Mouse (Mus musculus) urinary bladder, postnatal 4 days (tissue): ENCODE data around the gene Trip12.

ENCODE experiments used
- DNase-seq, 2 experiments: peaks; one replicate each; pipeline ENCODE4 v3.0.0; 2021 to 2022; ENCODE audit warnings: low spot score in 2 of 2

Trip12 gene

GRCm38 (mm10) chr1:84840018-84840664, at the start of gene Trip12:
Trip12 (minus strand) TSS chr1:84840516.
- no peak for DNase-seq

DNA sequence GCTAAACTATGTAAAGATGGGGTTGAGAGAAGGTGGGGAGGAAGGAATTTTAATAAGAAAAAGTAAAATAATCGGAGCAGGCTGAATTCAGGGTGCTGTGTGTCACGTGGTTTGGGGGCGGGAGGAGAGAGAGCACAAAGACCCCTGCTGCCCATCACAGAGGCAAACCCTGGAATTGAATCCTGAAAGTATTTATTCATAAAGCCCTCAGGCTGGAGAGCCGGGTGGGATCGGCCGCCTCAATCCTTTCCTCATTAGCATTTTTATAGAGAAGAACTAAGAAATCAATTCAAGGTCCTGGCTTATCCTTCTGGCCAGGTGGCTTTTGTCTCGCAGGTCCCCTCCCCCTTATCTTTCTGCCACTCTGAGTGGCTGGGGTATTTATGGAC, 49.7 kb upstream of the Trip12 start:
- DNase-seq, result no peak

DNA sequence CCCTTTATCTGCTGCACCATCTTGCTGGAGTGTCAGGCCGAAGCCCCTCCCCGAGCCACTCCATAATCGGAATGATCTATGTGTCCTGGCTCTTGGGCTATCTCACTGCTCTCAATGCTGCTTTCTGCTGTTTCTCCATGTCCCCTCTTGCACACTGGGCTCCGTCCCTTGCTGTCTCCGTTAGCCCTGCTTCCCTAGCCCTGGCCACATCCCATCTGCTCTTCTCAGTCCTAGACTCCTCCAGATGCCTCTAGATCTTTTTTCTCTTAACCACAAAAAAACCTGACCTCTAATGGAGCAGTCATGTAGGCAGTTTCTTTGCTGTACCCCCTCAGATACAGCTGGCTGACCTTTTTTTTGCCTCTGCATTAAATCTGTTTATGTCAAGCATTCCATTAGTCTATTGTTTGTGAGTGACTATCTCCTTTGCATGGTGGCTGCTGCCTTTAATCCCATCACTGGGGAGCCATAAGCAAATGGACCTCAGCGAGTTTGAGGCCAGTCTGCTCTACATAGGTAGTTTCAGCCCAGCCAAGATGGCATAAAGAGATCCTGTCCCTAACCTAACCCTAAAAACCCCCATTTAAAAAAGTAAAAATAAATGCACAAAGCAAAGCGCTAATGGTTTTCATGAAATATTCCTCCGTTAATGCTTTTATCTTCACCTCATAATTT, 49.2 kb upstream of the Trip12 start:
- no peak for DNase-seq

- DNase-seq, result no peak
Measured at GRCm38 (mm10) chr1:84885921-84886320, 45.6 kb upstream of the Trip12 start.

DNA sequence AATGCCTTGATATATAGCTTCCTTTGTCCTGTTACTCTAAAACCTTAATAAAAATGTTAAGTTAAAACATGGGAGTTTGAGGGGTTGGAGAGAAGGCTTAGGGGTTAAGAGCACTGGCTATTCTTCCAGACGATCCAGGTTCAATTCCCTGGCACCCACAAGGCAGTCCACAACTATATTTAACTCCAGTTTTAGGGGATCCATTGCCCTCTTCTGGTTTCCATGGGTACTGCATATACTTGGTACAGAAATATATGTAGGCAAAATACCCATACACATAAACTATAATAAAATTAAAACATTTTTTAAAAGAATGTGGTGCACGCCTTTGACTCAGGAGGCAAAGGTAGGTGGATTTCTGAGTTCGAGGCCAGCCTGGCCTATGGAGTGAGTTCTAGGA, 44.9 kb upstream of the Trip12 start:
- no peak for DNase-seq

GRCm38 (mm10) chr1:84883889-84884288, 43.6 kb upstream of the Trip12 start:
- no peak for DNase-seq

DNA sequence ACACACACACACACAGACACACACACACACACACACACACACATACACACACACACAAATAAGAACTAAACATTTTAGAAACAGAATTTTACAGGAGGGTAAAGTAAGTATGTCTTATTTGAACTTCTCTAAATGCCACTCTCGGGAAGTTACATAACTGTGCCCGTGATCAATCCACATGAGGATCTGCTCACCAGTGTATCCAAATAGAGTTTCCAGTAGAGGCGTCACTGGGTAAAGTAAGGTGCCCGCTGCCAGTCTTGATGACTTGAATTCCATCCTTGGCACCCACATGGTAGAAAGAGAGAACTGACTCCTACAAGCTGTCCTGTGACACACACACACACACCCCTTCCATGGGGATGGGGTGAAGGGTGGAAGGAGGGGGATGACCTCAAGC, 42.6 kb upstream of the Trip12 start:
- no peak for DNase-seq

GRCm38 (mm10) chr1:84882066-84882532, 41.8 kb upstream of the Trip12 start:
- DNase-seq, result no peak

DNA sequence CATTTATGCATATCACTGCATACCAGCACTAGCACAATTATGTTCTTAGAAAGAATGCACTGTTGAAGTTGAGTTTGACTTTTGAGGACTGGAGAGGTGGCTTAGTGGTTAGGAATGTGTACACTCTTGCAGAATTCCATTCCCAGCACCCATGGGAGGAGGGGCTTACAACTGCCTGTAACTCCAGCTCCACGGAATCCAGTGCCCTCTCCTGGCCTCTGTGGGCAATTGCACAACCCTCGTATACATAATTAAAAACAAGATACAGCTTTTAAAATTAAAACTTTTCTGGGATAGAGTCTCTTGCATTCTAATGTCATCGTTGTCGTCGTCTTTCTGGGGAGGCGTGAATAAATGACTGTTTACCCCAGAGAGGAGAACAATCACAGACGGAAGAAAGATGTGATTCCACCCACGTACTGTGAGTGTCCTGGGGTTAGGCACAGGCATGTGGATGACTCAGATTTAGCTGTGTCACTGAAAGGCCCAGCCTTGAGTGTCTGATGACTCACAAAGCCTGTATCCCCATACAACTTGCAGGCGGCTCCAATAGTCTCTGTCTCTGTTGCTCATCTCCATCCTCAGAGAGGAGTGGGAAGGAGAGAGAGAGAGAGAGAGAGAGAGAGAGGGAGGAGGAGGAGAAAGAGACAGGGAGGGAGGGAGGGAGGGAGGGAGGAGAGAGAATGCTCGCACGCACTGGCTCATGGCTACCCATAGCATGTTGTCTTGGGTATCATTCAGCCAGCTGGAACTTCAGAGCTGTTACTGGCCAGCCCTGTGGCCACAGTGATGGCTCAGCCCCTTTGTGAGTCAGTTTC, 41.1 kb upstream of the Trip12 start:
- DNase-seq, result no peak

- no peak for DNase-seq
Measured at GRCm38 (mm10) chr1:84879571-84880120, 39.3 kb upstream of the Trip12 start.

- DNase-seq, result no peak
Measured at GRCm38 (mm10) chr1:84877590-84877989, 37.3 kb upstream of the Trip12 start.

- DNase-seq, result no peak
Measured at GRCm38 (mm10) chr1:84872939-84873338, 32.6 kb upstream of the Trip12 start.

GRCm38 (mm10) chr1:84872105-84872504, 31.8 kb upstream of the Trip12 start:
- no peak for DNase-seq

DNA sequence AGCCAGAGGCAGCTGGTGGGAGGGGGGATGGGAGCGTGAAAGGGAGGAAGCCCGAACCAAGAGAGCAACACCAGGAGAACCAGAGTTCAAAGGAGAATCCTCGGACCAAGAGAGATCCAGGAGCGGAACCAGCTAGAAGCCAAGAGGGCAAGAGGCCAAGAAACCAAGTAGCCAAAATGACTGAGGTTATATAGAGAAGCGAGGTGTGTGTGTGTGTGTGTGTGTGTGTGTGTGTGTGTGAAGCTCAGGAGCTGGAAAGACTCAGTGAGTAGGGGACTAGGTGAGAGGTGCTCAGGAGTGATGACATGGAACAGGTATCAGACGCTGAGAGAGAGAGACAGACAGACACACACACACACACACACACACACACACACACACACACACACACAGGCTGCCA, 30.8 kb upstream of the Trip12 start:
- DNase-seq, result no peak

DNA sequence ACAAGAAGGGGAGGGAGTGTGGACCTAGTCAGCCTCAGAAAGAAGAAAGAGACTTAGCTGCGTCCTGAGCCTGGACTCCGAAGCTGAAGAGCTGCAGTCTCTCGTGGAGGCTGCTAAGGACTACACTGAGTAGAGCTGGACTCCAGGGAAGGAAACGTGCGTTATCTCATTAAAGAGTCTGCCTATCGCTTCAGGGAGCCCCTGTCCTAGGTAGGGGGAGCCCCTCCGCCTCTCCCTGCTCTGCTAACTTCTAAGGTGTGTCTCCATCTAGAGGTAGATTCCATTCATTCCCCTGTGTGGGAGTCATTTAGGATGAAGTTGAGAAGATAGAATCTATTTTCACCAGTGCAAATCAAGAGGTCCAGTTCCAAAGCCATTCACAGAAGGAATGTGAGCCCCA, 29.2 kb upstream of the Trip12 start:
- DNase-seq, result no peak

GRCm38 (mm10) chr1:84868841-84869240, 28.5 kb upstream of the Trip12 start:
- DNase-seq, result no peak

DNA sequence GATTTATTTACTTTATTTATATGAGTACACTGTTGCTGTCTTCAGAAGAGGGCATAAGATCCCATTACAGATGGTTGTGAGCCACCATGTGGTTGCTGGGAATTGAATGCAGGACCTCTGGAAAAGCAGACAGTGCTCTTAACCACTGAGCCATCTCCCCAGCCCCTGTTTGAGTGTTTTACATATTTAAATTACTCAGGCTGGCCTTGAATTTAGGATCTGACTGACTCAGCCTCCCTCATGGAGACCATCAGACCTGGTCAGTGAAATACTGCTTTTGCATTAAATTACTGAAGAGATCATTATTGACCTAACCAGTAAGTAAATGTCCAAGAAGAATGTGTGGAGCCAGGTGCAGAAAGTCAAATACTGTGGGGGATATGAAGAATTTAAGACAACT, 28.0 kb upstream of the Trip12 start:
- DNase-seq, result no peak

- no peak for DNase-seq
Measured at GRCm38 (mm10) chr1:84866706-84867230, 26.5 kb upstream of the Trip12 start.

GRCm38 (mm10) chr1:84866231-84866630, 25.9 kb upstream of the Trip12 start:
- DNase-seq, result no peak

- DNase-seq, result no peak
Measured at GRCm38 (mm10) chr1:84864645-84865044, 24.3 kb upstream of the Trip12 start.

GRCm38 (mm10) chr1:84861255-84861630, 20.9 kb upstream of the Trip12 start:
- DNase-seq, result no peak
